Mouse (Mus musculus) thymus, postnatal 14 days (tissue): ENCODE data around the gene Cbarp.

Experiments
- DNase-seq: peaks from one replicate; pipeline ENCODE4 v3.0.0; 2021

Gene Cbarp

DNA sequence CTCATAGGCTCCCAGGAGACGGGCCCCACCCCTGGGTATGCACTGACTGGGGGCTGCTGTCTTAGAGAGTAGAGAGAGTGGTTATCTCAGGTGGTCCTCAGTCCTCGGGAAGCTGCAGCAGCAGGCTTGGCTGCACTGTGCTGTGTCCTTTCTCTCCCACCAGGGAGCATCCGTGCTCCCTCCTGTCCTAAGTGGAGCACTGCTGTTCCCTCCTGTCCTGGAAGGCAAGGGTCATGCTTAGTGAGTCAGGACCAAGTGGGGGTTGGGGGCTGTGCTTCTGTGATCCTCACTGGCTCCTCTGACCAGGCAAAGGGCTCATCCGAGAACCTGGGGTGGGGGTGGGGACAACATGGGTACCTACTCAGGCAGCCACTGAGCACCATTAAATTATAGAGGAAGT lies 51.5 kb downstream of the Cbarp start:
- no peak for DNase-seq

DNA sequence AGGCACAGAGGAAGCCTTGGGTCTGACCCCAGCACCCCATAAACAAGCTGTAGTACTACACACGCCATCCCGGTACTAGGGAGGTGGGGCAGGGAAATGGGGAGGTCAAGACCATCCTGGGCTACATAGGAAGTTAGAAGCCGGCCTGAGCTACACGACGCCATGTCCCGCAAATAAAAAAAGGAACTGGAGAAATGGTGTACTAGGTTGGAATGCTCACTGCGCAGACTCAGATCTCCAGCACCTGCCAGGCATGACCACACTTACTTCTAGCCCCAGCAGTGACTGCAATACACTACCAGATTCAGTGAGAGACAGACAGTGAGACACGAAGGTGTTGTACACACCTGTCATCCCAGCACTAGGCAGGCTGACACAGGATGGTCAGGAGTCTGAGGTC lies 53.2 kb downstream of the Cbarp start:
- no peak for DNase-seq

- no peak for DNase-seq
Measured at GRCm38 (mm10) chr10:80086847-80087246, 53.8 kb downstream of the Cbarp start.

DNA sequence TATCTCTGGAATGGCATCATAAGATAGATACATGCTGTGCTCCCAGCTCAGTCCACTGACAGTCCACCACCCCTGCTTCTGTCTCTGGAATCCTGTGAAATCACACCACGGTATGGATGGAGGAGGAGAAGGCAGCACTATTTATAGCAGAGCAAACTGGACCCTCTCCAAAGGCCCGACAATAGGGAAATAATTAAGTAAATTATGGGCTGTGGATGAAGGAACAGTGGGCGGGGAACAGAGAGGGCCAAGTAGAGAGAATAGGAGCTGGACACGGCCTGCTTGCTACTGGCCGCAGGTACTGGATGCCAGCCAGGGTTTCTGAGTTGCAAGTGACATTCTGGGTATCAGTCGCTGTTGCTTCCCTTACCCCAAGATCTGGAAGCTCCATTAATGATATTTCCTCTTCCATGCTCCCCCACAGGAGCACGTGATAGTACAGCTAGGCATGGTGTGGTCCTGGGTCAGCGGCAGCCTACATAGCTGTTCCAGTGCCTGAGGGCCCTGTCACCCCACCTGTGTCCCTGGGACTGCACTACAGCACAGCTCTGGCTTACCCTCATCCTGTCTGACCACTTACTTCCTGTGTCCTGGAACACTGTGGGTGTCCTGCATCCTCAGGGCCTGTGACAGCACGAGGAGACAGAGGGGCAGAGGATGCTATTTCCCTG lies 55.7 kb downstream of the Cbarp start:
- no peak for DNase-seq

DNA sequence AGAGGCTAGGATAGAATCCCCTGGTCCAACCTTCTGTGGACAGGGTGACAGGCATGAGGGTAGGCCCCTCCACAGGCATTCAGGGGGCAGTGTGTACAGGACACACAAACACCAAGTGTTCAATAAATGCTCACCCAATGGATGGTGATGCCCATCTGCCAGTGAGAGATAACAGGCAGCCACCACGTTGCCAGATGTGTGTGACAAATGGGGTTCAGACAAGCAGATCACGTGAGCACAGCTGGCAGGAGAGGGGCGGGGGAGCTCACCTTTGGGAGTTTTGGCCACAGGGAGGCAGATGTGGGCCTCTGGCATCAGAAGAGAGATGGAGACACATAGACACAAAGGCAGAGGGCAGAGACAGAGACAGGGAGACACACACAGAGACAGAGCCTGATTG lies 59.6 kb downstream of the Cbarp start:
- no peak for DNase-seq
